Mouse (Mus musculus): ENCODE results near the gene Nudt2.
A peak's percentile ranks its signal among the peaks of the same experiment; 100 is the strongest.

DNA sequence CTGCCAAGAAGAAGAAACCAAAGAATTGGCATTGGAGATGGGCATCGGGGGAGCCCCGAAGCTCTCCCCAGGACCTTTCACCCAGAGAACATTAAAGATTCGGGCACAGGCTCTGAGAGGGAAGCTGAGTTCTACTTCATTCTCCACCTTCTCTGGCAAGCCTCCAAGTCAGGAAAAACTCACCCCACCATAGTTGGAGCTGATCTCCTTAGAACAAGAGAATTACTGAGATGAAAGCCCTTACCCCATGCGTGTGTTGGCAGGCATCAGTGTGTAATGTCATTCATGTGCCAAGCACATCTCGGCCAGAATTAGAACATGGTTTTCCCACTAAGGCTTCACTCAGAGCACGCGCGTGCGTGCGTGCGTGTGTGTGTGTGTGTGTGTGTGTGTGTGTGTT is 30.9 kb downstream of the Nudt2 start:
- TF ChIP-seq CTCF (IDR thresholded peaks at IDR 0.05) (no peak), POLR2A (IDR thresholded peaks at IDR 0.05; ENCODE audit: insufficient read depth, low read depth, low read length) (no peak), EP300 (IDR thresholded peaks at IDR 0.05; ENCODE audit: insufficient read depth, low read depth, low read length) (0 out of 2 replicates have a peak, but pooled peaks have one; percentile 23)
